Mouse (Mus musculus) heart, postnatal 14 days (tissue): ENCODE measurements around the gene Nop16. TPM values are rescaled to one million over a fixed set of nuclear protein-coding genes. Genes with fewer than 3 reads are reported as not detected.
"Not testable (repeated sequence)": the region's sequence is repeated elsewhere in the genome, so short reads cannot be mapped to it uniquely, and the experiment has no call there.

Experiments
- DNase-seq, 2 experiments: peaks; one replicate each; pipeline ENCODE4 v3.0.0; 2021 to 2022
- intact Hi-C: fragments of 180-260 bp; cut with DNase I; formaldehyde crosslinking; loops from one replicate; pipeline ENCODE4 v1.15.1; 2025
- long read RNA-seq, 2 experiments: library from polyadenylated mRNA; stranded (forward); transcript quantifications; one replicate each; pipeline ENCODE4 v2.0.0; 2021
- total RNA-seq, 2 experiments: library from RNA; stranded (reverse); gene quantifications; 2 replicates each; pipeline ENCODE4 v1.2.3; 2021

Gene Nop16
- total RNA-seq: 10 to 100 TPM; 14.7 to 15.1 TPM
- long read RNA-seq, experiment 1, transcript Nop16-201 (5 exons, 1,756 nt): major isoform, 34 of 34 reads
- long read RNA-seq, experiment 1, partial matches to known transcripts: 0 of 34 reads
- long read RNA-seq, experiment 1, other reads (novel, unspliced or antisense): 0 of 34 reads
- long read RNA-seq, experiment 2, transcript Nop16-201 (5 exons, 1,756 nt): major isoform, 18 of 19 reads
- long read RNA-seq, experiment 2, partial matches to known transcripts: 0 of 19 reads
- long read RNA-seq, experiment 2, other reads (novel, unspliced or antisense): 1 of 19 reads

DNA sequence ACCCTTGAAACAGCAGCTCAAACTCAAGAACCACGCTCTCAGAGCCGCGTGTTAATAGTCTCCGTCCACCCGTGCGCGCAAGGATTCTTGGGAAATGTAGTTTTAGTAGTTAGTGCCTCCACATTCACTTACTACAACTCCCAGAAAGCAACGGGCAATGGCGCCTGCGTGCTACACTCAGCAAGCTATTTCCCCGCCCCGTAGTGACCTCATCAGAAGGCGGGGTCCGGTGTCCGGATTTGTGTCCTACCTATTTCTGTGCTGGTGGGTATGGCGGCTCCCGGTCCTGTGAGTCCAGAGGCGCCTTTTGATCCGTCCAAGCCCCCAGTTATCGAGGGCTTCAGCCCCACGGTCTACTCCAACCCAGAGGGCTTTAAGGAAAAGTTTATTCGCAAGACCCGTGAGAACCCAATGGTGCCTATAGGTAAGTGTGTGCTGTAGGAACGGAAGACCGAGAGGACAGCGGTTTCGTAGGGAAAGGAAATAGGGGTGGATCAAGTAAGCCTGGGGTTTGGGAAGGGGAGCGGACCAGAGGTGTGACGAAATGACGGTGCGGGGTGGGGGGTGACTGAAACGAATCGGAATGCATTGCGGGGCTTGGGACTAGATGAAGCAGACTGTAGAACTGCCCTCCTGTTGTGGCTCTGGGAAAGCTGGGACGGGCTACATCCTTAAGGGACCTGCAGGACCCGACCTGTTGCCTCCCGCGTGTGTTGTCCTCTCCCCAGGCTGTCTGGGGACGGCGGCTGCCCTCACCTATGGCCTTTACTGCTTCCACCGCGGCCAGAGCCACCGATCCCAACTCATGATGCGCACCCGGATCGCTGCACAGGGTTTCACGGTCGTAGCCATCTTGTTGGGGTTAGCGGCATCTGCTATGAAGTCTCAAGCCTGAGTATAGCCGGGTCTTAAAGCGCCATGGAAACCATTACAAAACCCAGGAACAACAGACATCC lies at the start of gene Nop16, which contains the start of gene Higd2a:
Gene Nop16, minus strand, starts transcription at position 95 of the 956 bp plus-strand sequence.
Gene Higd2a, plus strand, starts transcription at position 212 of the 956 bp plus-strand sequence.
- intact Hi-C loops: loop anchor here (2.0 kb wide), 1 partner anchor 21 kb away; the partner anchor contains the start of gene Cltb
- peak; percentile 94 to 97 for DNase-seq

DNA sequence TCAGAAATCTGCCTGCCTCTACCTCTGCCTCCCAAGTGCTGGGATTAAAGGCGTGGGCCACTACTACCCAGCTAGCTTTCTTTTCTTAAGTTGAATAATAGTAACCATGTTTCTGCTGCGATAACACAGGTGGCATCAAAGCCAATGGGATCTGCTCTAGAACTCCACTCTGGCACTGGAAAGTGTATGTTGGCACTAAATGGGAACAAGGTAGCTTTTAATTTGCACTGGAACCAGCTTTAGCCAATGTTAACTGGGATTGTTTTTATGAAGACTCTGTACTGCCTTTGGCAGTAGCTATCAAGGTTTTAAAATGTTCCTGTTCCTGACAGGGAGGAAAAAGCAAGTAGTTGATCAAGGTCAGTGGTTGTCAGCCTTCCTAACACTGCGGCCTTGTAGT lies 45.1 kb upstream of the Nop16 start:
- intact Hi-C loops: no loop called here

DNA sequence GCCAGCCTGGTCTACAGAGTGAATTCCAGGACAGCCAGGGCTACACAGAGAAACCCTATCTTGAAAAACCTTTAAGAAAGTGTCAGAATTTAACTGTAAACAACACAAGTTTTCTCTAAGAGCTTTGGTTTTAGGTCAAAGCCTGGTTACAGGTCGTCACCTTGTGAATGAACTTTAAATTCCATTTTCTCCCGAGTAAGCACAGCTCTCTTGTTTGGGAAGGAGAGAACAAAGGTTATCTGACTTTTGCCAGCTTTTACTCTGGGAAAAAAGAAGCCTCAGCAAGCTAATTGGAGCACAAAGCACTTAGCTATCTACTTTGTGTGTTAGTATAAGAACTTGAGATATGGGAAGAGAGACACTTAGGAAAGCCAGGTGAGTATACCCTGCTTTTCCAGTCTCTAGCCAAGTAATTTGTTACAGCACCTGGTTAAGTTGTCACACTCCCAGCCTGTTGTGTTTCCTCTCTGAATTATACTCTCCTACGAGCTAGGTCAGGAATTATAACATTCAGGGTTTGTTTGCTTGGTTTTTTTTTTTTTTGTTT lies 42.9 kb upstream of the Nop16 start:
- intact Hi-C loops: no loop called here
- no peak for DNase-seq

More for the DNA sequence above, 45.1 kb upstream of the Nop16 start:
- DNase-seq: no peak

DNA sequence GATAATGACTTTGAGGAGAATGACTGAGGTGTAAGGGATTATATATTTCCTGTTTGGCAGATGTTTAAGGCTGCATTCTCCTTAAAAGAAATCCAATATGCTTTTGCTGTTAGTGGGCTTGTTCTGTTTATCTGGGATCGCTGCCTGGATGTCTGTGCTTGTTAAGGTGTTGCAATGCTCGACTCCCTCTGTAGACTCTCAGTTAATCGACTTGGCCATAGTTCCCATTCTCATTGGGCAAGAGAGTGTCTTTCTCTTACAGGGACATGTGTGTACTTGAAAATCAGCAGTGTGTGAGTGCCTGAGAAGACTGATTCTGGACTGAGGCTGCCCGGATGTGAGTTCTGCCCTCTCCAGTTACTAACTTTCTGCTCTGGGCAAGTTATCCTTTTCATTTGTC lies 39.2 kb upstream of the Nop16 start:
- no peak for DNase-seq
- intact Hi-C loops: loop anchor here (10.0 kb wide), 1 partner anchor 384 kb away; no protein-coding TSS in a partner anchor

DNA sequence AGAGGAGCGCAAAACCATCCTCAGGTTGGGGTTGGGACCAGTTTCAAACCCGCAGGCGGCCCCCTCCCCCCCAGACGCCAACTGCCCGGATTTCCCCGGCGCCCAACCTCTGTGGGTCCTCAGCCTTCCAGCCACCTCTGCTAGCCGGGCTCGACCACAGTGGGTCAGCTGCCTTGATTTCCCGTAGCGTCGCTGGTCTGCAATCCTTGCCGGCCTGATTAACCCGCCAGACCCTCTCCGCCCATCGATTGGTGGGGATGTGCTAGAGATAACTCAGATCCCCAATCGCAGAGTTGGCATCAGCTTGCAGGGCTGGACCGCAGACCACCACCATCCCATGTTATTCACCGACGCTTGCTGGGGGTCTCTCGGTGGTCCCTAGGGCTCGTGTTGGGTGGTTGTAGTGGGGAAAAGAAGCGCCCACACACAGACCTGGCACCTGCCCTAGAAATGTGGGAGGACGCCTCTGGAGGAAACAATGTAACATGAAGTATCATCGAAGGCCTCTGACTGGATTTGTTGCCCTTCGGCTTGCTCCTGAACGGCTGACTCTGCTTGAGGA lies 32.2 kb upstream of the Nop16 start:
- peak in 1 of 2 experiments; percentile 14 for DNase-seq

DNA sequence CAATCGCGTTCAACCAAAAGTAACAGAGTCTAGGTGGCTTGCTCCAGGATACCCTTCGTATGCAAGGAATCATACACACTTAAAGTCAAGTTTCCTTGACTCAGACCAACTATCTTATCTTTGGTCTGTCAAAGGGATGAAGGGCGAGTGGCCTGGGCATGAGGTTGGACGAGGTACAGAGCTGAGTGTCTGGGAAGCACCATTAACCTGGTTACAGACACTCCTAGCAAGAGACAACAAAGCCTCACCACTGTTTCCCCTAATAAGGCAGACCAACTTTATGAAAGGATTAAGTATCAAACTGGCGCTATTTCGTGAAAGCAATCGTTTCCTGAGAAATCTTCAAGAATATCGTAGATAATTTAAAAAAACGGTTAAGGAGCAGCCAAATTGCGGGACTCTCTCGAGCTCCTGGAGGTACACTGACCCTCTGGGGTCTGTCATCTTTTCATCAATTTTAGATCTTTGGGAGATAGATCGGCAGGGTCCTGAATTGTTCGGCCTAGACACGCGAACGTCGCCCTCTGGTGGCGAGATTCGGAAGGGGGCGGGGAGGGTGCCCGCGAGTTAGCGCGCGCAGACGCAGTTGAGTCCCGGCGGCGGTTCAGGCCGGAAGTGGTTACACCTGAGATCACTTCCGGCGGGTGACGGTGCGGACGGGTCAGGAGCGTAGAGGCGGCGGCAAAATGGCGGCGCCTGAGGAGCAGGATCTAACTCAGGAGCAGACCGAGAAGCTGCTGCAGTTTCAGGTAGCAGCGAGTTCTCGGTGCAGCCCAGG lies 31.5 kb upstream of the Nop16 start, which contains the start of gene Faf2:
Gene Faf2, plus strand, starts transcription at position 630 of the 778 bp plus-strand sequence.
- intact Hi-C loops: loop anchor here (5.0 to 10.0 kb wide), 4 partner anchors 66 to 377 kb away; no protein-coding TSS in a partner anchor
- peak; percentile 99 to 100 for DNase-seq

More for the DNA sequence above, 32.2 kb upstream of the Nop16 start:
- intact Hi-C loops: loop anchor here (5.0 to 10.0 kb wide), 4 partner anchors 65 to 377 kb away; no protein-coding TSS in a partner anchor

DNA sequence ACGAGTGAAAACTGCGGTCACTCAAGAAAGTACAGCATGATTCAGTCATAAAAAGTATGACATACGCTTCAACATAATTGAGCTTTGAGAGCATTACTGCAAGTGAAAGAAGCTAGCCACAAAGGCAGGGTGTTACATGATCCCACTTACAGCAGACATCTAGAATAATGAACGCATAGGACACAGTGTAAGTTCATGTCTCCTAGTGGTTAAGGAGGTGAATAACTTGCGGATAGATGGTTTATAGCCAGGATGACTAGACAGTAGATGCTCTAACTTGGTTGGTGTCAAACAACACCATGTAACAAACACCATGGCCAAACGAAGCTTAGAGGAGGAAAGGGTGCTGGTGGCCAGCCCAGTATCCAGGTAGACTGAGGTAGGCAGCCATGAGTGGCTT lies 27.1 kb upstream of the Nop16 start:
- DNase-seq: no peak
- intact Hi-C loops: no loop called here

DNA sequence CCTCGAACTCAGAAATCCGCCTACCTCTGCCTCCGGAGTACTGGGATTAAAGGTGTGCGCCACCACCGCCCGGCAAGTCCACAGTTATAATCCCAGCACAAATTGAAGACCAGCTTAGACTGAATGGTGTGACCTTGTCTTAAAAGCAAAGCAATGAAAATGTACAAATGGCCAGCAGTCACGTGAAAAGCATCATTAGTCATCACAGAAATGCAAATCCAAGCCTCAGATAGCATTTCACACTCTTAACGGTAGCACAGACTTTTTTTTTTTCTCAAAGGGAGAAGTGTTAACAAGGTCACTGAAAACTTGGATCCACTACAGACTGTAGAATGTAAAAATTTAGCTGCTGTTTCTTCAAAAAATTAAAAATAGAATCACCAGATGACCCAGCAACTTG lies 26.4 kb upstream of the Nop16 start:
- DNase-seq: no peak
- intact Hi-C loops: no loop called here

DNA sequence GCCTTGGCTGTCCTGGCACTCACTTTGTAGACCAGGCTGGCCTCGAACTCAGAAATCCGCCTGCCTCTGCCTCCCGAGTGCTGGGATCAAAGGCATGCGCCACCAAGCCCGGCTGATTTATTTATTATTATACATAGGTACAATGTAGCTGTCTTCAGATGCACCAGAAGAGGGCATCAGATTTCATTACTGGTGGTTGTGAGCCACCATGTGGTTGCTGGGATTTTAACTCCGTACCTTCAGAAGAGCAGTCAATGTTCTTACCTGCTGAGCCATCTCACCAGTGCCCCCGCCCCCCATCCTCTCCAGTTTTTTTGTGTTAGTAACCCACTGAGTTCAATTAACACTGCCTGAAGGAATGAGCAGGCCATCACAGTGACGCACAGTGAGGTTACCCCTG lies 23.3 kb upstream of the Nop16 start:
- intact Hi-C loops, DNase-seq: not testable (repeated sequence)

DNA sequence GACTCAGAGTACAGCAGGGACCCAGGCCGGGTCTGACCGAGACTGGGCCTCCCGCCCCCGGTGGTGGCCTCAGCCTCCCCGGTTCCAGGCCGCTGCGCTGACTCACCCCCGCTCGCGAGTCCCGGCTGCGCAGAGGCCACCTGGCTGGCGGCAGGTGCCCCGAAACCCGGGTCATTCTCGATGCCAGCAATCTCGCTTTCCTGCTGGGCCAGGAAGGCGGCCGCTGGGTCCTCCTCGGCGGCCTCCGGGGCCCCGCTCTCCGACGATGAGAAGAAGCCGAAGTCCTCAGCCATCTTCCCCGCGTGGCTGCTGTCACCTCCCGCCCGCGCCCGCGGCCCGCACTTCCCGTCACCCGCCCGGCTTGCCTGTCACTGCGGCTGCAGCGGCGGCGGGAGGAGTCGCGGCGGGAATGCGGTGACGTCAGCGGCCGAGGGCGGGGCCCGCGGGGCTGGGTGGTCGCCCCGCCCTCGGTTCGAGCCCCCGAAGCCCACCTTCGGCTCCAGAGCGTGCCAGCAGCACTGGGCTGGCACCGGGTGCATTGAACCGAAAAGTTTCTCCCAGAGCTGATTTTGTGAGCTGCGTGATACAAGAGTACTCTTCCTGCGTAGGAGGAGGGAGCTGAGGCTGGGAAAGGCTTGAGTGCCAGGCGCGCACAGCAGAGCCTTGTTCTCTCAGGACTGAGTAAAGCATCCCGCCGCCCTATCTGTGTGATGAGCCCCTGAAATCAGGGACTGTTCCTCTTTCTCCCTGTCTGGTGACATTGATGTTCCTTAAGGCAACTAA lies 21.3 kb upstream of the Nop16 start, which contains the start of gene Cltb:
Gene Cltb, minus strand, starts transcription at position 373 of the 783 bp plus-strand sequence.
- DNase-seq: peak; percentile 94 to 95
- intact Hi-C loops: loop anchor here (2.0 kb wide), 2 partner anchors 20 to 46 kb away; partner anchors contain the start of genes 4833439L19Rik, Higd2a and Nop16

DNA sequence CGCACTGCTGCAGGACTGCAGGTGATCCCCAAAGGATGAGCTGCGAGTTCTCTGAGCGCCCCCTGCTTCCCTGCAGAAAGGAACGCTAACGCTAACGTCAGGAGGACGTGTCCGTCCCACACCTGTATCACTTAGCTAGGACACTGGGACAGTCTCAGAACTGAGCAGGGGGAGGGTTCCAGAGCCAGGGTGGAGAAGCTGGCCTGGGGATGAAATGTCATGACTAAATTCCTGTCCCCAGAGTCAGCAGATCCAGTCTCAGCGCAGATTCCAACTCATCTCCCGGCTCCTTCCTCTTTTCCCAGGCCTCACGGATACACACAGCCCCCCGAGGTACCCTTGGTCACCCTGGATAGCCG lies 20.7 kb upstream of the Nop16 start:
- intact Hi-C loops: loop anchor here (2.0 kb wide), 2 partner anchors 20 to 46 kb away; partner anchors contain the start of genes 4833439L19Rik, Higd2a and Nop16
- DNase-seq: no peak

DNA sequence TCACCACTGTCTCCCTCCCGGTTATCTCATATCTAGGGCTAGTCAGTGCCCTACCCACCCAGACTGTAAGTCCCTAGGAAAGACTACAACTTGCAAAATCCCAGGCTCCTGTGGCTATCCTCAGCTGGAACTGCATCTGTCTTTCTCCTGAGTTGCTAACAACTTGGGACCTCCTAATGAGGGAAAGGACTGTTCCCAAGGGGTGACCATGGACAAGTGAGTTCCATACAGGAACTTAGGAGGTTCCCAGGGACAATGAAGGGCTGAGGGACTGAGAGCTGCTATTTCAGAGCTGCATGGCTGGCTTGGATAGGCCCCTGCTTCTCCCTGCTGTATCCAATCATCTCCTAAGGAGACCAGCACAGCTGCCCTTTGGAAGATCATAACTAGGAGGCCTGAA lies 19.4 kb upstream of the Nop16 start:
- DNase-seq: no peak
- intact Hi-C loops: no loop called here

DNA sequence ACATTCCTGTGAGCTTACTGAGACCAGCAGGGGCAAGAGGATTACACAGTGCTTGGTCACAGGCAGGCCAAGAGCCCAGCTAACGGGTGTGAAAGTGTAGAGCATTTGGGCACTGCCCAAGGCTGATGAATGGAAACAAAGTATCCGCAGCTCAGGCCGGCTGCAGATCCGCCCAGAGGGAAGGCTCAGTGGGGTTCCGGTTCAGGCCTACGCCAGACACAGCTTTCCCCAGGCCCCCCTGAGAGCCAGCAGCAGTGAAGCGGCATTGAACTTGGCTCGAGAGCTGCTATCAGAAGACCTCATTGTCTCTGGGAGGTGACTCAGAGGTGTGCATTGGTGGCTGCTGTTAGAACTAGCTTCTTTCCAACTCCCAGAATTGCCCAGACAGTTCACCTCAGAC lies 18.8 kb upstream of the Nop16 start:
- intact Hi-C loops: no loop called here
- peak; percentile 21 to 33 for DNase-seq

DNA sequence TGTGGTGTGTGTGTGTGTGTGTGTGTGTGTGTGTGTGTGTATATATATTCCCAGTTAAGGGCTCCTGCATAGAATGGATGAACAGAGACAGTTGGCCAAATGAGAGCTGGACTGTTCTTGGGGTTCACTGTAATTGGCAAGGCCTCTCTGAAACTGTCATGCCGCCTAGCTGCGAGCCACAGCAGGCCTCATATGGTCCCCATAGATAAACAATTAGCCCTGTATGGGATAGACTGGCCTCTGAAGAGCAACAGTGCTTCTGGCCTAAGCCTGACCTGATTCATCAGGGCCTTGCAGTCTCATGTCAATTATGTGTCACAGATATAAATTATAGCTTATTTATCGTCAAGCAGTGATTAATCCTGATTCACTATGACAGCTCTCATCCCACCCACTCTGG lies 18.1 kb upstream of the Nop16 start:
- no peak for DNase-seq
- intact Hi-C loops: no loop called here

DNA sequence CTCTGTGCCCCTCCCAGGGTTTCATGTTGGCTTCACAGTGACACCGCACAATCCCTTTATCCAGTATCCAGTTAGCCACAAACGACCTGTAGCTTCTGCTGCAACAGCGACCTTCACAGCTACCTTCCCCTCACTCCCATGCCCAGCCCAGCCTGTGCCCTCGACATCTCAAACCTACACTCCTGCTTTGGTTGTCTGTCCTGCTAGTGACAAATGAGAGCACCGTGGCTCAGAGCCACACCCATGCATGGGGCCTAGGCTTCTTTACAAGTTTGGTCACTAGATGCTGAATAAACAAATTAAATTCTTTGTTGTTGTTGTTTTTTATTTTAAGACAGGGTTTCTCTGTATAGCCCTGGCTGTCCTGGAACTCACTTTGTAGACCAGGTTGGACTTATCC lies 17.3 kb upstream of the Nop16 start:
- intact Hi-C loops: no loop called here
- no peak for DNase-seq

DNA sequence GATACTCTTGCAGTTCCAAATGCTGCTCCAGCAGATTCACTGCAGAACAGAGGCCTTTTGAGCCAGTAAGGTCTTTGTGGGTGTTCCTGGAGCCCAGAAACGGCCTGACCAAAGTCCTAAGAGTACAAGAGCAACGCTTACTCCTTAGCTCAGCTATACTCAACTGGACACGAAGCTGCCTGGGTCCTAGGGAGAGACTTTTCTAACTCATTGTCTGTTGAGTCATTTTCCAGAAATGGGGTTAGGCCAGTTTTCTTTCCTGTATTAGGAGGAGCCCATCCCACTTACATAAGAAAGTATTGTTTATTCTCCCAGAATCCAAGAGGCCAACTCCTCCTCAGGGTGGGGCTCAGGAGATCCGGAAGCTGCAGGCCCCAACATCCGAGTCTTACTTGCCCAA lies 15.5 kb upstream of the Nop16 start:
- no peak for DNase-seq
- intact Hi-C loops: no loop called here

DNA sequence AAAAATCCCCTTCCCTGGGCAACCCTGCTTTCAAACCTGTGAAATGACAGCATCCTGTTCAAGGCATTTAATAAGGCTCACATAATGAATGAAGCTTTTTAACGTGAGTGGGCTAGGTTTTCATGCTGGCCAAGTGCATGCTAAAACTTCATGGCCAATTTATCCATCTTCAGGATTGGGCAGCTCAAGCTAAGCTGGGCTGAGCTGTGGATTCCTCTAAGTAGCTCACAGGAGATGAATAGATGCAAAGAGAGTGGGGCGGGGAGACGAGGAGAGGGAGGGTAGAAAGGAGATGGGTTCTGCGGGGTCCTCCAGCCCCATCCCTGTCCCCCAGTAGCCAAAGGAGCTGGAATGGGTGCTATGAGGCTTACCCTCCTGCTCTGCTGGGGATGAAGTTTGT lies 14.3 kb upstream of the Nop16 start:
- intact Hi-C loops: no loop called here
- no peak for DNase-seq

DNA sequence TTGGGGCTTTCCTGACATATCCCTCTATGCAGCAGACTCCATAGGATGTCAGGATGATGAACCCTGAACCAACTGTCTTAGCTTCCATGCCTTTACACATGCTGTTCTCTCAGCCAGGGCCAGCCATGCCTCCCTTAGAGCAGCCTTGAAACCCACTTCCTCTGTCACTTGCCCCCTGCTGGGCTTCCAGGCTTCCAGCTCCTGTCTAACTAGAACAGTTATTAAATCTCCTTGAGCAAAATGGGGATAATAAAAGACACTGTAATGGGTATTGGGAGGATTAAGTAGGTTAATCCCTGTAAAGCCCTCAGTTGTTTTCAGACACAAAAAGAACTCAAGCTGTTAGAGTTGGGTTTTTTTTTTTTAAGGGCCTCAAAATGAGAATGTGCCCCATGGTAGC lies 13.6 kb upstream of the Nop16 start:
- intact Hi-C loops: no loop called here
- no peak for DNase-seq
